Mouse (Mus musculus) midbrain, embryonic 10.5 days (tissue): ENCODE data around the gene Ifitm2. TPM values are rescaled to one million over a fixed set of nuclear protein-coding genes. Genes with fewer than 3 reads are reported as not detected.

Source experiments
- DNase-seq: peaks from one replicate; pipeline ENCODE4 v3.0.0-alpha.2; 2017; ENCODE audit warnings: low spot score
- H3K27ac ChIP-seq: fragments of 300-500 bp; sonication (generic); replicated peaks from 2 replicates; pipeline ENCODE4 v1.5.1; 2016; ENCODE audit warnings: mild to moderate bottlenecking
- H3K27me3 ChIP-seq: fragments of 300-500 bp; sonication (generic); 2 replicates; pipeline ENCODE4 v1.6.1; 2016; ENCODE audit warnings: low read depth, mild to moderate bottlenecking; ENCODE audit not compliant: poor library complexity, severe bottlenecking
- H3K36me3 ChIP-seq: fragments of 300-500 bp; sonication (generic); 2 replicates; pipeline ENCODE4 v1.6.1; 2016; ENCODE audit warnings: mild to moderate bottlenecking, moderate library complexity
- H3K4me1 ChIP-seq: fragments of 300-500 bp; sonication (generic); 2 replicates; pipeline ENCODE4 v1.6.1; 2016
- H3K4me3 ChIP-seq: fragments of 300-500 bp; sonication (generic); 2 replicates; pipeline ENCODE4 v1.5.1; 2016; ENCODE audit warnings: mild to moderate bottlenecking, moderate library complexity
- H3K9me3 ChIP-seq: fragments of 300-500 bp; sonication (generic); replicated peaks from 2 replicates; pipeline ENCODE4 v1.6.1; 2016; ENCODE audit warnings: mild to moderate bottlenecking
- WGBS: fragments of 180-500 bp; shearing (Covaris S2); methylation state at CpG from one replicate; pipeline ENCODE4 v1.1.7; 2016; 5-methylcytosine and 5-hydroxymethylcytosine counted together
- polyA plus RNA-seq: library from polyadenylated mRNA; unstranded; fragments of >200 nt; fragmentation: Nextera tagmentation; extraction: Ambion mirVana; gene quantifications from 2 replicates; pipeline ENCODE4 v1.2.1, GENCODE M21; 2016

Ifitm2 gene
- polyA plus RNA-seq, 1 experiment from 2014 or later = 352 TPM

DNA sequence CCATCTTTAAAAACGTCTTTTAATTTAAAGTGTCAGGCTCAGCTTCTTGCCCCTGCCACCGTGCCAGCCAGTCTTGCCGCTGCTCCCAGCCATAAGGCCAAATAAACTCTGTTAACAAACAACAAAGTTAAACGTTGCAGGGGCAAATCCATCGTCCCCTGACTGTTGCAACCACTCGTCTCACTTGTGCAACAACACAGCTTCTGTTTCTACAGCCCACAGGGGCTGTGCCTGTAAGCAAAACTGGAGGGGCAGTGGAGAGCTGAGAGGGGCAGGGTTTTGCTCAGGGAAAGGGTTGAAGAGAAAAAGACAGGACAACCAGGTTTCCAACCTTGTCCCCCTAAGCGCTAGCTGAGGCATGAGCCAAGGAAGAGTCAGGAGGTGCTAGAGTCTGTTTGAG is 47.6 kb downstream of the Ifitm2 start:
- Histone ChIP-seq H3K27ac (no peak overlapping the region), H3K27me3 (peaks cover 3% of the 10 kb centered on the region), H3K9me3 (no peaks in the 10 kb centered on the region), H3K4me1 (peaks cover 11% of the 10 kb centered on the region), H3K36me3 (no peaks in the 10 kb centered on the region), H3K4me3 (no peak overlapping the region)
- 54% methylated on average over 7 of the region's 7 CpGs for WGBS
- no peak for DNase-seq

DNA sequence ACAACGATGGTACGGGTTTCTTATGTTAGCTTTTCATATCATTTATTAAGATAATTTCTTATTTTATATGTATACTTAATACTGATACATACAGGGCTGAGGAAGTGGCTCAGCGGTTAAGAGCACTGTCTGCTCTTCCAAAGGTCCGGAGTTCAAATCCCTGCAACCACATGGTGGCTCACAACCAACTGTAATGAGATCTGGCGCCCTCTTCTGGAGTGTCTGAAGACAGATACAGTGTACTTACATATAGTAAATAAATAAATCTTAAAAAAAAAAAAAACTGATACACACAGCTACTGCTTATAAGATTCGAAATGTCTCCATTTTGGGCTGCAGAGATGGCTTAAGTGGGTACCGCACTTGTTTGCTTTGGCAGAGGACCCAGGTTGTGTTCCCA is 48.1 kb downstream of the Ifitm2 start:
- no peak overlapping the region for H3K27ac ChIP-seq
- no peak overlapping the region for H3K4me3 ChIP-seq
- H3K9me3 ChIP-seq = no peaks in the 10 kb centered on the region
- peaks cover 3% of the 10 kb centered on the region for H3K27me3 ChIP-seq
- peaks cover 11% of the 10 kb centered on the region for H3K4me1 ChIP-seq
- 83% methylated on average over 7 of the region's 7 CpGs for WGBS
- no peaks in the 10 kb centered on the region for H3K36me3 ChIP-seq
- no peak for DNase-seq

DNA sequence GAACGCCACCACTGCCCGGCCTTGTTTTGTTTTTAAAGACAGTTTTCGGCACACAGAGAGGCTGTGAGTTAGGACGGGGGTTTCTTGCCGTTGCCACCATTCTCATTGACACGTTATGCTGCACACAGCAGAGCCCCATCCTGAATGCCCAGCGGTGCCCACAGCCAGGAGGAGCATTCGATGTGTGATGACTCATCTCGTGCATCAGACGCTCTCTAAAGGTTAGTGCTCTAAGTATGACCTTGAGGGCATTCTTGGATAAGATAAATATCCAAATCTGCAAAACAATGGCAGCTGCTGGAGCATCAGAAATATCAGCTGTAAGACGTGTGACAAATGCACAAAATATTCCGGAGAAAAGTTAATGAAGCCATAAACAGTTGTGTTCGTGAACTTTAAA is 48.7 kb downstream of the Ifitm2 start:
- Histone ChIP-seq H3K27me3 (peaks cover 3% of the 10 kb centered on the region; the same call in 1 of the 2 replicates), H3K4me3 (no peak overlapping the region), H3K4me1 (peaks cover 11% of the 10 kb centered on the region), H3K9me3 (no peaks in the 10 kb centered on the region), H3K36me3 (no peaks in the 10 kb centered on the region), H3K27ac (no peak overlapping the region)
- 91% methylated on average over 13 of the region's 13 CpGs for WGBS
- DNase-seq = no peak

DNA sequence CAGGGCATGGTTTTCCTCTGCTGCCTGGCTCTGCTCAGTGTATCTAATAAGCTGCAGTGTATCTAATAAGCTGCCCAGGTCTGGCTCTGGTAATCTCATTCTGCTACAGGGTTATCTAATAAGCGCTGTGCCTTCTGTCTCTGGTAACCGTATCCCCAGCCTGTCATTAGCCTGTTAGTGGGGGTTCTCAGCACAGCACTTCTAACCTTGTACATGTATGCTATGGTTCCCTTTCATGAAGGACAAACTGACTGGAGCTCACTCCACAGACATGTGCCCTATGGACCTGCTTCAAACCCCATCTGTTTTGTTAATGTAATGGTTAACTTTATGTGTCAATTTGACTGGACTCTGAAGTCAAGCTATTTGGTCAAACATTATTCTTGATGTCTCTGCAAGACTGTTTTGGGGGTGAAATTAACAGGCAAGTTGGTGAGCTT is 50.1 kb downstream of the Ifitm2 start:
- no peak overlapping the region for H3K4me3 ChIP-seq
- DNase-seq = no peak
- no peaks in the 10 kb centered on the region for H3K9me3 ChIP-seq
- H3K27ac ChIP-seq = no peak overlapping the region
- no peaks in the 10 kb centered on the region for H3K36me3 ChIP-seq
- WGBS = 95% methylated on average over 2 of the region's 2 CpGs
- peaks cover 11% of the 10 kb centered on the region for H3K4me1 ChIP-seq
- H3K27me3 ChIP-seq = peaks cover 3% of the 10 kb centered on the region; the same call in 1 of the 2 replicates

Other genes with a start within 250 kb of the Ifitm2 start
- not detected in 2 replicates for gene Cyp2e1, start 192.2 kb downstream of the Ifitm2 start, polyA plus RNA-seq
- 0.12 TPM in 1 of 2 replicates, not detected in the other for gene Syce1, start 168.1 kb downstream of the Ifitm2 start, polyA plus RNA-seq
- gene Zfp941, start 133.8 kb downstream of the Ifitm2 start, polyA plus RNA-seq = 3.0 and 5.6 TPM in 2 replicates
- 0.39 and 0.55 TPM in 2 replicates for gene Urah, start 121.0 kb downstream of the Ifitm2 start, polyA plus RNA-seq
- gene Scgb1c1, start 110.4 kb downstream of the Ifitm2 start, polyA plus RNA-seq = not detected in 2 replicates
- not detected in 2 replicates for gene Odf3, start 108.2 kb downstream of the Ifitm2 start, polyA plus RNA-seq
- not detected in 2 replicates for gene Gm45785, start 99.7 kb downstream of the Ifitm2 start, polyA plus RNA-seq
- gene Ric8a, start 99.0 kb downstream of the Ifitm2 start, polyA plus RNA-seq = 54.3 and 71.1 TPM in 2 replicates
- 20.1 and 25.9 TPM in 2 replicates for gene Bet1l, start 98.4 kb downstream of the Ifitm2 start, polyA plus RNA-seq
- gene Psmd13, start 74.0 kb downstream of the Ifitm2 start, polyA plus RNA-seq = 343 and 348 TPM in 2 replicates
- gene Sirt3, start 73.7 kb downstream of the Ifitm2 start, polyA plus RNA-seq = 29.2 and 31.8 TPM in 2 replicates
- not detected in 2 replicates for gene Cox8b, start 55.5 kb downstream of the Ifitm2 start, polyA plus RNA-seq
- gene Nlrp6, start 35.1 kb downstream of the Ifitm2 start, polyA plus RNA-seq = 0.05 and 0.07 TPM in 2 replicates
- gene Pgghg, start 14.6 kb downstream of the Ifitm2 start, polyA plus RNA-seq = 15.4 and 17.1 TPM in 2 replicates
- gene Ifitm5, start 5.7 kb downstream of the Ifitm2 start, polyA plus RNA-seq = 1.2 and 1.3 TPM in 2 replicates
- gene Gm45717, start 50 bp downstream of the Ifitm2 start, polyA plus RNA-seq = 0.42 TPM in 1 of 2 replicates, not detected in the other
- gene Ifitm1, start 11.2 kb upstream of the Ifitm2 start, polyA plus RNA-seq = 6.3 and 8.4 TPM in 2 replicates
- 13.7 and 16.8 TPM in 2 replicates for gene Ifitm3, start 54.8 kb upstream of the Ifitm2 start, polyA plus RNA-seq
- 0.21 TPM in 1 of 2 replicates, not detected in the other for gene Ifitm6, start 61.9 kb upstream of the Ifitm2 start, polyA plus RNA-seq
- not detected in 2 replicates for gene Gm17387, start 73.1 kb upstream of the Ifitm2 start, polyA plus RNA-seq
- 26.8 and 29.4 TPM in 2 replicates for gene B4galnt4, start 105.1 kb upstream of the Ifitm2 start, polyA plus RNA-seq
- gene Pkp3, start 122.2 kb upstream of the Ifitm2 start, polyA plus RNA-seq = 1.8 and 2.0 TPM in 2 replicates
- gene Sigirr, start 144.6 kb upstream of the Ifitm2 start, polyA plus RNA-seq = 2.3 and 2.5 TPM in 2 replicates
- 0.07 and 0.16 TPM in 2 replicates for gene Ano9, start 161.8 kb upstream of the Ifitm2 start, polyA plus RNA-seq
- 86.5 and 94.7 TPM in 2 replicates for gene Ptdss2, start 166.4 kb upstream of the Ifitm2 start, polyA plus RNA-seq
- 64.5 and 66.6 TPM in 2 replicates for gene Rnh1, start 216.9 kb upstream of the Ifitm2 start, polyA plus RNA-seq
- 84.2 and 87.5 TPM in 2 replicates for gene Hras, start 238.0 kb upstream of the Ifitm2 start, polyA plus RNA-seq
- gene Lrrc56, start 238.2 kb upstream of the Ifitm2 start, polyA plus RNA-seq = 14.4 and 14.6 TPM in 2 replicates